Mouse (Mus musculus) skeletal muscle tissue, adult 2 months (tissue): ENCODE results near the gene Med21.
A peak's percentile ranks its signal among the peaks of the same experiment; 100 is the strongest.

Experiments
- DNase-seq: peaks from one replicate; pipeline ENCODE4 v3.0.0-alpha.2; 2012; ENCODE audit warnings: low read depth, low spot score

Med21 gene

GRCm38 (mm10) chr6:146678136-146679070 lies 36.1 kb downstream of the Med21 start:
- no peak for DNase-seq

- DNase-seq, result no peak
Observed at GRCm38 (mm10) chr6:146683881-146684280, 41.5 kb downstream of the Med21 start.

- DNase-seq, result peak; percentile 40
Observed at GRCm38 (mm10) chr6:146685781-146686308, 43.5 kb downstream of the Med21 start.

GRCm38 (mm10) chr6:146686463-146687196 lies 44.3 kb downstream of the Med21 start:
- no peak for DNase-seq

GRCm38 (mm10) chr6:146688010-146688409 lies 45.7 kb downstream of the Med21 start:
- DNase-seq, result no peak

- DNase-seq, result no peak
Observed at GRCm38 (mm10) chr6:146688861-146689260, 46.5 kb downstream of the Med21 start.

GRCm38 (mm10) chr6:146697767-146698166 lies 55.4 kb downstream of the Med21 start:
- DNase-seq, result no peak

GRCm38 (mm10) chr6:146698376-146698775 lies 56.0 kb downstream of the Med21 start:
- DNase-seq, result no peak
